Mouse (Mus musculus): Measurements from ENCODE around the gene Dagla. TPM values are rescaled to one million over a fixed set of nuclear protein-coding genes. Genes with fewer than 3 reads are reported as not detected.
A peak's percentile ranks its signal among the peaks of the same experiment; 100 is the strongest.

The Dagla gene
- polyA plus RNA-seq, 1 experiment = not detected

GRCm38 (mm10) chr19:10302852-10303251, 1.8 kb downstream of the Dagla start:
- H3K4me3 ChIP-seq (ENCODE audit: insufficient read depth, low read depth, low read length) = no peak overlapping the region
- 38% methylated on average over 3 of the region's 3 CpGs for WGBS

GRCm38 (mm10) chr19:10301866-10302356, 2.8 kb downstream of the Dagla start:
- 90% methylated on average over 4 of the region's 4 CpGs for WGBS
- peaks cover 55% of the 10 kb centered on the region for H3K4me1 ChIP-seq (ENCODE audit: control insufficient read depth, insufficient read depth, low read length)
- H3K27ac ChIP-seq (ENCODE audit: insufficient read depth, low read depth, low read length) = no peak overlapping the region
- TF ChIP-seq CTCF (IDR thresholded peaks at IDR 0.05; ENCODE audit: insufficient read depth, low read depth, low read length) = no peak
- no peak for TF ChIP-seq POLR2A (IDR thresholded peaks at IDR 0.05; ENCODE audit: insufficient read depth, low read depth, low read length)
- no peak overlapping the region for H3K4me3 ChIP-seq (ENCODE audit: insufficient read depth, low read depth, low read length)

More at GRCm38 (mm10) chr19:10302852-10303251, 1.8 kb downstream of the Dagla start:
- no peak overlapping the region for H3K27ac ChIP-seq (ENCODE audit: insufficient read depth, low read depth, low read length)
- peaks cover 53% of the 10 kb centered on the region for H3K4me1 ChIP-seq (ENCODE audit: control insufficient read depth, insufficient read depth, low read length)
- no peak for TF ChIP-seq CTCF (IDR thresholded peaks at IDR 0.05; ENCODE audit: insufficient read depth, low read depth, low read length)
- TF ChIP-seq POLR2A (IDR thresholded peaks at IDR 0.05; ENCODE audit: insufficient read depth, low read depth, low read length) = no peak

GRCm38 (mm10) chr19:10301263-10301662, 3.4 kb downstream of the Dagla start:
- H3K4me3 ChIP-seq (ENCODE audit: insufficient read depth, low read depth, low read length) = no peak overlapping the region
- 88% methylated on average over 11 of the region's 11 CpGs for WGBS
- no peak for TF ChIP-seq POLR2A (IDR thresholded peaks at IDR 0.05; ENCODE audit: insufficient read depth, low read depth, low read length)
- no peak for TF ChIP-seq CTCF (IDR thresholded peaks at IDR 0.05; ENCODE audit: insufficient read depth, low read depth, low read length)
- H3K27ac ChIP-seq (ENCODE audit: insufficient read depth, low read depth, low read length) = no peak overlapping the region
- H3K4me1 ChIP-seq (ENCODE audit: control insufficient read depth, insufficient read depth, low read length) = peaks cover 61% of the 10 kb centered on the region

- no peak for TF ChIP-seq CTCF (IDR thresholded peaks at IDR 0.05; ENCODE audit: insufficient read depth, low read depth, low read length)
- no peak for TF ChIP-seq POLR2A (IDR thresholded peaks at IDR 0.05; ENCODE audit: insufficient read depth, low read depth, low read length)
- Histone ChIP-seq H3K27ac (ENCODE audit: insufficient read depth, low read depth, low read length) (no peak overlapping the region), H3K4me3 (ENCODE audit: insufficient read depth, low read depth, low read length) (no peak overlapping the region), H3K4me1 (ENCODE audit: control insufficient read depth, insufficient read depth, low read length) (peaks cover 66% of the 10 kb centered on the region)
- WGBS = 74% methylated on average over 4 of the region's 4 CpGs
These were observed 3.9 kb downstream of the Dagla start for GRCm38 (mm10) chr19:10300809-10301208.

- TF ChIP-seq POLR2A (IDR thresholded peaks at IDR 0.05; ENCODE audit: insufficient read depth, low read depth, low read length) = no peak
- TF ChIP-seq CTCF (IDR thresholded peaks at IDR 0.05; ENCODE audit: insufficient read depth, low read depth, low read length) = no peak
- Histone ChIP-seq H3K4me3 (ENCODE audit: insufficient read depth, low read depth, low read length) (no peak overlapping the region), H3K4me1 (ENCODE audit: control insufficient read depth, insufficient read depth, low read length) (peaks cover 69% of the 10 kb centered on the region), H3K27ac (ENCODE audit: insufficient read depth, low read depth, low read length) (no peak overlapping the region)
- WGBS = 90% methylated on average over 4 of the region's 4 CpGs
These were observed 6.4 kb downstream of the Dagla start for GRCm38 (mm10) chr19:10298268-10298667.

GRCm38 (mm10) chr19:10297041-10297503, 7.6 kb downstream of the Dagla start:
- Histone ChIP-seq H3K4me1 (ENCODE audit: control insufficient read depth, insufficient read depth, low read length) (peaks cover 64% of the 10 kb centered on the region), H3K4me3 (ENCODE audit: insufficient read depth, low read depth, low read length) (no peak overlapping the region), H3K27ac (ENCODE audit: insufficient read depth, low read depth, low read length) (peak overlapping the region; percentile 55)
- no peak for TF ChIP-seq CTCF (IDR thresholded peaks at IDR 0.05; ENCODE audit: insufficient read depth, low read depth, low read length)
- no peak for TF ChIP-seq POLR2A (IDR thresholded peaks at IDR 0.05; ENCODE audit: insufficient read depth, low read depth, low read length)
- 31% methylated on average over 8 of the region's 8 CpGs for whole genome bisulfite sequencing

GRCm38 (mm10) chr19:10296306-10296705, 8.4 kb downstream of the Dagla start:
- WGBS = 38% methylated on average over 5 of the region's 5 CpGs
- TF ChIP-seq CTCF (IDR thresholded peaks at IDR 0.05; ENCODE audit: insufficient read depth, low read depth, low read length) (no peak), POLR2A (IDR thresholded peaks at IDR 0.05; ENCODE audit: insufficient read depth, low read depth, low read length) (no peak)
- H3K27ac ChIP-seq (ENCODE audit: insufficient read depth, low read depth, low read length) = peak overlapping the region; percentile 55
- H3K4me1 ChIP-seq (ENCODE audit: control insufficient read depth, insufficient read depth, low read length) = peaks cover 62% of the 10 kb centered on the region
- H3K4me3 ChIP-seq (ENCODE audit: insufficient read depth, low read depth, low read length) = no peak overlapping the region

GRCm38 (mm10) chr19:10294631-10295562, 9.8 kb downstream of the Dagla start:
- Histone ChIP-seq H3K27ac (ENCODE audit: insufficient read depth, low read depth, low read length) (peak overlapping the region; percentile 71), H3K4me1 (ENCODE audit: control insufficient read depth, insufficient read depth, low read length) (peaks cover 68% of the 10 kb centered on the region), H3K4me3 (ENCODE audit: insufficient read depth, low read depth, low read length) (no peak overlapping the region)
- 57% methylated on average over 20 of the region's 20 CpGs for WGBS
- no peak for TF ChIP-seq CTCF (IDR thresholded peaks at IDR 0.05; ENCODE audit: insufficient read depth, low read depth, low read length)
- TF ChIP-seq POLR2A (IDR thresholded peaks at IDR 0.05; ENCODE audit: insufficient read depth, low read depth, low read length) = no peak

- peak overlapping the region; percentile 27; the same call in 1 of the 2 replicates for H3K27ac ChIP-seq (ENCODE audit: insufficient read depth, low read depth, low read length)
- 90% methylated on average over 5 of the region's 5 CpGs for WGBS
- peaks cover 68% of the 10 kb centered on the region for H3K4me1 ChIP-seq (ENCODE audit: control insufficient read depth, insufficient read depth, low read length)
- no peak for TF ChIP-seq POLR2A (IDR thresholded peaks at IDR 0.05; ENCODE audit: insufficient read depth, low read depth, low read length)
- no peak for TF ChIP-seq CTCF (IDR thresholded peaks at IDR 0.05; ENCODE audit: insufficient read depth, low read depth, low read length)
- H3K4me3 ChIP-seq (ENCODE audit: insufficient read depth, low read depth, low read length) = no peak overlapping the region
These were observed 10.7 kb downstream of the Dagla start for GRCm38 (mm10) chr19:10293987-10294386.

Measured in olfactory bulb, adult 2 months (tissue).